Mouse (Mus musculus) regulatory T cell (primary cell): ENCODE data around the gene Tfeb.

ENCODE experiments used
- in situ Hi-C: fragments of 300-600 bp; cut with MboI, MseI; formaldehyde crosslinking; loops from one replicate; pipeline ENCODE4 v1.15.1; 2025; ENCODE audit warnings: high pct_unique_total_duplicates

The Tfeb gene

GRCm38 (mm10) chr17:47736856-47737255, at the start of gene Tfeb:
Tfeb (plus strand) TSS chr17:47737030.
- in situ Hi-C loops: no loop called here

- in situ Hi-C loops: no loop called here
Observed at GRCm38 (mm10) chr17:47687409-47688343, 49.2 kb upstream of the Tfeb start.

- in situ Hi-C loops: no loop called here
Observed at GRCm38 (mm10) chr17:47688344-47688607, 48.6 kb upstream of the Tfeb start, which contains the start of gene Tomm6. Tomm6 (minus strand) TSS chr17:47688386.

GRCm38 (mm10) chr17:47688608-47689575, 47.9 kb upstream of the Tfeb start, which contains the start of gene Frs3:
Frs3 (plus strand) TSS chr17:47689030.
- in situ Hi-C loops: no loop called here

GRCm38 (mm10) chr17:47689894-47690293, 46.9 kb upstream of the Tfeb start:
- in situ Hi-C loops: loop anchor here (5.0 kb wide), 2 partner anchors 53 to 183 kb away; partner anchors contain the start of gene Ccnd3

GRCm38 (mm10) chr17:47691650-47692049, 45.2 kb upstream of the Tfeb start:
- in situ Hi-C loops: loop anchor here (5.0 kb wide), 2 partner anchors 54 to 184 kb away; partner anchors contain the start of gene Ccnd3

- in situ Hi-C loops: loop anchor here (5.0 kb wide), 2 partner anchors 57 to 187 kb away; partner anchors contain the start of gene Ccnd3
Observed at GRCm38 (mm10) chr17:47693671-47694441, 43.0 kb upstream of the Tfeb start.

GRCm38 (mm10) chr17:47694442-47694502, 42.6 kb upstream of the Tfeb start, which contains the start of gene Gm21981:
Gm21981 (minus strand) TSS chr17:47694455.
- in situ Hi-C loops: loop anchor here (5.0 kb wide), 2 partner anchors 57 to 187 kb away; partner anchors contain the start of gene Ccnd3

- in situ Hi-C loops: loop anchor here (5.0 kb wide), 2 partner anchors 57 to 187 kb away; partner anchors contain the start of gene Ccnd3
Observed at GRCm38 (mm10) chr17:47694503-47695336, 42.1 kb upstream of the Tfeb start, which contains the start of gene Prickle4. Prickle4 (minus strand) TSS chr17:47694736.

- in situ Hi-C loops: no loop called here
Observed at GRCm38 (mm10) chr17:47695337-47695710, 41.5 kb upstream of the Tfeb start.

- in situ Hi-C loops: no loop called here
Observed at GRCm38 (mm10) chr17:47698156-47698555, 38.7 kb upstream of the Tfeb start.

- in situ Hi-C loops: no loop called here
Observed at GRCm38 (mm10) chr17:47699055-47699454, 37.8 kb upstream of the Tfeb start.

GRCm38 (mm10) chr17:47701793-47702192, 35.0 kb upstream of the Tfeb start:
- in situ Hi-C loops: no loop called here

GRCm38 (mm10) chr17:47702548-47703345, 34.1 kb upstream of the Tfeb start:
- in situ Hi-C loops: no loop called here

- in situ Hi-C loops: no loop called here
Observed at GRCm38 (mm10) chr17:47703556-47703955, 33.3 kb upstream of the Tfeb start.

- in situ Hi-C loops: no loop called here
Observed at GRCm38 (mm10) chr17:47704692-47705091, 32.1 kb upstream of the Tfeb start.

- in situ Hi-C loops: no loop called here
Observed at GRCm38 (mm10) chr17:47706196-47706595, 30.6 kb upstream of the Tfeb start.

- in situ Hi-C loops: no loop called here
Observed at GRCm38 (mm10) chr17:47707961-47708360, 28.9 kb upstream of the Tfeb start.

- in situ Hi-C loops: no loop called here
Observed at GRCm38 (mm10) chr17:47708972-47709371, 27.9 kb upstream of the Tfeb start.

- in situ Hi-C loops: no loop called here
Observed at GRCm38 (mm10) chr17:47710036-47710435, 26.8 kb upstream of the Tfeb start.
